Mouse (Mus musculus) midbrain, embryonic 15.5 days (tissue): ENCODE data around the gene Rubcn. TPM values are rescaled to one million over a fixed set of nuclear protein-coding genes. Genes with fewer than 3 reads are reported as not detected.

Experiments used
- ATAC-seq: fragments of 200-750 bp; cut with Nextera tagmentation; replicated peaks from 2 replicates; pipeline ENCODE4 v1.8.0; 2017; ENCODE audit warnings: moderate TSS enrichment
- H3K27ac ChIP-seq: fragments of 300-500 bp; sonication (generic); 2 replicates; pipeline ENCODE4 v1.5.1; 2015; ENCODE audit warnings: mild to moderate bottlenecking, inconsistent platforms
- H3K27me3 ChIP-seq: fragments of 300-500 bp; sonication (generic); replicated peaks from 2 replicates; pipeline ENCODE4 v1.6.1; 2015; ENCODE audit warnings: inconsistent platforms
- H3K36me3 ChIP-seq: fragments of 300-500 bp; sonication (generic); replicated peaks from 2 replicates; pipeline ENCODE4 v1.6.1; 2015; ENCODE audit warnings: inconsistent platforms
- H3K4me1 ChIP-seq: fragments of 300-500 bp; sonication (generic); 2 replicates; pipeline ENCODE4 v1.6.1; 2015; ENCODE audit warnings: inconsistent platforms
- H3K4me2 ChIP-seq: fragments of 300-500 bp; sonication (generic); 2 replicates; pipeline ENCODE4 v1.6.1; 2015; ENCODE audit warnings: inconsistent platforms, mild to moderate bottlenecking, moderate library complexity
- H3K4me3 ChIP-seq: fragments of 300-500 bp; sonication (generic); 2 replicates; pipeline ENCODE4 v1.5.1; 2015; ENCODE audit warnings: mild to moderate bottlenecking, inconsistent platforms
- H3K9ac ChIP-seq: fragments of 300-500 bp; sonication (generic); 2 replicates; pipeline ENCODE4 v1.6.1; 2015; ENCODE audit warnings: mild to moderate bottlenecking, inconsistent platforms
- H3K9me3 ChIP-seq: fragments of 300-500 bp; sonication (generic); 2 replicates; pipeline ENCODE4 v1.6.1; 2016; ENCODE audit warnings: inconsistent platforms
- WGBS: fragments of 180-500 bp; shearing (Covaris S2); methylation state at CpG from one replicate; pipeline ENCODE4 v1.1.7; 2015; ENCODE audit warnings: mixed read lengths; 5-methylcytosine and 5-hydroxymethylcytosine counted together
- polyA plus RNA-seq: library from polyadenylated mRNA; unstranded; fragments of >200 nt; fragmentation: Nextera tagmentation; extraction: Ambion mirVana; gene quantifications from 2 replicates; pipeline ENCODE4 v1.2.1, GENCODE M21; 2015

The Rubcn gene
- polyA plus RNA-seq, 1 experiment from 2014 or later = 38.0 TPM

GRCm38 (mm10) chr16:32865401-32865800 is 12.2 kb downstream of the Rubcn start:
- no peaks in the 10 kb centered on the region for H3K9me3 ChIP-seq
- 72% methylated on average over 4 of the region's 4 CpGs for WGBS
- no peak overlapping the region for H3K4me2 ChIP-seq
- no peaks in the 10 kb centered on the region for H3K36me3 ChIP-seq
- H3K9ac ChIP-seq = no peak overlapping the region
- no peak overlapping the region for H3K27ac ChIP-seq
- H3K27me3 ChIP-seq = no peaks in the 10 kb centered on the region
- ATAC-seq = no peak
- H3K4me1 ChIP-seq = peaks cover 28% of the 10 kb centered on the region
- H3K4me3 ChIP-seq = no peak overlapping the region

- no peak overlapping the region for H3K27ac ChIP-seq
- 0 out of 2 replicates have a peak, but pooled peaks cover under 1% of the 10 kb centered on the region for H3K36me3 ChIP-seq
- no peak overlapping the region for H3K4me3 ChIP-seq
- H3K4me2 ChIP-seq = no peak overlapping the region
- peaks cover 13% of the 10 kb centered on the region for H3K4me1 ChIP-seq
- H3K27me3 ChIP-seq = no peaks in the 10 kb centered on the region
- WGBS = 92% methylated on average over 3 of the region's 3 CpGs
- H3K9ac ChIP-seq = no peak overlapping the region
- no peak for ATAC-seq
- no peaks in the 10 kb centered on the region for H3K9me3 ChIP-seq
Measured at GRCm38 (mm10) chr16:32861813-32862385, 15.7 kb downstream of the Rubcn start.

GRCm38 (mm10) chr16:32858771-32859636 is 18.6 kb downstream of the Rubcn start:
- Histone ChIP-seq H3K4me2 (no peak overlapping the region), H3K9me3 (no peaks in the 10 kb centered on the region), H3K4me1 (no peaks in the 10 kb centered on the region), H3K9ac (no peak overlapping the region), H3K27me3 (no peaks in the 10 kb centered on the region), H3K36me3 (0 out of 2 replicates have a peak, but pooled peaks cover 6% of the 10 kb centered on the region), H3K27ac (no peak overlapping the region), H3K4me3 (no peak overlapping the region)
- WGBS = 76% methylated on average over 12 of the region's 12 CpGs
- no peak for ATAC-seq

- H3K36me3 ChIP-seq = 0 out of 2 replicates have a peak, but pooled peaks cover 6% of the 10 kb centered on the region
- WGBS = 83% methylated on average over 4 of the region's 4 CpGs
- no peak overlapping the region for H3K4me2 ChIP-seq
- H3K9ac ChIP-seq = no peak overlapping the region
- no peaks in the 10 kb centered on the region for H3K27me3 ChIP-seq
- no peaks in the 10 kb centered on the region for H3K9me3 ChIP-seq
- H3K4me3 ChIP-seq = no peak overlapping the region
- H3K4me1 ChIP-seq = no peaks in the 10 kb centered on the region
- H3K27ac ChIP-seq = no peak overlapping the region
- no peak for ATAC-seq
Measured at GRCm38 (mm10) chr16:32858356-32858755, 19.2 kb downstream of the Rubcn start.

GRCm38 (mm10) chr16:32856751-32857150 is 20.8 kb downstream of the Rubcn start:
- ATAC-seq = no peak
- Histone ChIP-seq H3K36me3 (0 out of 2 replicates have a peak, but pooled peaks cover 6% of the 10 kb centered on the region), H3K4me1 (no peaks in the 10 kb centered on the region), H3K9me3 (no peaks in the 10 kb centered on the region), H3K4me3 (no peak overlapping the region), H3K4me2 (no peak overlapping the region), H3K27me3 (no peaks in the 10 kb centered on the region), H3K9ac (no peak overlapping the region), H3K27ac (no peak overlapping the region)
- WGBS = 90% methylated on average over 3 of the region's 3 CpGs

GRCm38 (mm10) chr16:32854050-32854571 is 23.5 kb downstream of the Rubcn start:
- no peak overlapping the region for H3K27ac ChIP-seq
- no peak for ATAC-seq
- peaks cover 11% of the 10 kb centered on the region; the same call in 1 of the 2 replicates for H3K36me3 ChIP-seq
- no peaks in the 10 kb centered on the region for H3K9me3 ChIP-seq
- 70% methylated on average over 2 of the region's 2 CpGs for WGBS
- no peak overlapping the region for H3K4me3 ChIP-seq
- H3K9ac ChIP-seq = no peak overlapping the region
- H3K4me1 ChIP-seq = no peaks in the 10 kb centered on the region
- H3K4me2 ChIP-seq = no peak overlapping the region
- no peaks in the 10 kb centered on the region for H3K27me3 ChIP-seq

- peaks cover 15% of the 10 kb centered on the region; the same call in 1 of the 2 replicates for H3K36me3 ChIP-seq
- no peak for ATAC-seq
- H3K9ac ChIP-seq = no peak overlapping the region
- H3K27ac ChIP-seq = no peak overlapping the region
- H3K4me3 ChIP-seq = no peak overlapping the region
- H3K4me1 ChIP-seq = no peaks in the 10 kb centered on the region
- H3K4me2 ChIP-seq = no peak overlapping the region
- H3K27me3 ChIP-seq = no peaks in the 10 kb centered on the region
- H3K9me3 ChIP-seq = no peaks in the 10 kb centered on the region
- WGBS = 79% methylated on average over 13 of the region's 13 CpGs
Measured at GRCm38 (mm10) chr16:32853492-32854049, 24.0 kb downstream of the Rubcn start.

- 96% methylated on average over 11 of the region's 11 CpGs for WGBS
- H3K27ac ChIP-seq = no peak overlapping the region
- no peak overlapping the region for H3K4me2 ChIP-seq
- H3K36me3 ChIP-seq = peaks cover 47% of the 10 kb centered on the region
- ATAC-seq = no peak
- no peaks in the 10 kb centered on the region for H3K4me1 ChIP-seq
- no peaks in the 10 kb centered on the region for H3K27me3 ChIP-seq
- H3K9ac ChIP-seq = no peak overlapping the region
- no peaks in the 10 kb centered on the region for H3K9me3 ChIP-seq
- H3K4me3 ChIP-seq = no peak overlapping the region
Measured at GRCm38 (mm10) chr16:32849042-32849830, 28.3 kb downstream of the Rubcn start.

- H3K27me3 ChIP-seq = no peaks in the 10 kb centered on the region
- WGBS = 87% methylated on average over 11 of the region's 11 CpGs
- H3K4me2 ChIP-seq = no peak overlapping the region
- no peaks in the 10 kb centered on the region for H3K4me1 ChIP-seq
- H3K9me3 ChIP-seq = no peaks in the 10 kb centered on the region
- no peak overlapping the region for H3K9ac ChIP-seq
- ATAC-seq = no peak
- H3K36me3 ChIP-seq = peaks cover 64% of the 10 kb centered on the region
- no peak overlapping the region for H3K27ac ChIP-seq
- no peak overlapping the region for H3K4me3 ChIP-seq
Measured at GRCm38 (mm10) chr16:32847103-32847502, 30.5 kb downstream of the Rubcn start.

- H3K9me3 ChIP-seq = no peaks in the 10 kb centered on the region
- H3K27me3 ChIP-seq = no peaks in the 10 kb centered on the region
- no peak overlapping the region for H3K9ac ChIP-seq
- H3K36me3 ChIP-seq = peaks cover 24% of the 10 kb centered on the region
- ATAC-seq = no peak
- no peak overlapping the region for H3K27ac ChIP-seq
- no peak overlapping the region for H3K4me3 ChIP-seq
- 85% methylated on average over 4 of the region's 4 CpGs for WGBS
- no peak overlapping the region for H3K4me2 ChIP-seq
- H3K4me1 ChIP-seq = no peaks in the 10 kb centered on the region
Measured at GRCm38 (mm10) chr16:32831501-32831900, 46.1 kb downstream of the Rubcn start.

- H3K9me3 ChIP-seq = no peaks in the 10 kb centered on the region
- whole genome bisulfite sequencing = 93% methylated on average over 11 of the region's 11 CpGs
- H3K4me2 ChIP-seq = no peak overlapping the region
- H3K27me3 ChIP-seq = no peaks in the 10 kb centered on the region
- H3K4me1 ChIP-seq = no peaks in the 10 kb centered on the region
- peaks cover 28% of the 10 kb centered on the region for H3K36me3 ChIP-seq
- no peak overlapping the region for H3K4me3 ChIP-seq
- no peak for ATAC-seq
- H3K27ac ChIP-seq = no peak overlapping the region
- H3K9ac ChIP-seq = no peak overlapping the region
Measured at GRCm38 (mm10) chr16:32829104-32829503, 48.5 kb downstream of the Rubcn start.

GRCm38 (mm10) chr16:32826521-32826920 is 51.0 kb downstream of the Rubcn start:
- Histone ChIP-seq H3K36me3 (peaks cover 28% of the 10 kb centered on the region), H3K4me3 (no peak overlapping the region), H3K9me3 (no peaks in the 10 kb centered on the region), H3K9ac (no peak overlapping the region), H3K4me2 (no peak overlapping the region), H3K4me1 (no peaks in the 10 kb centered on the region), H3K27ac (no peak overlapping the region), H3K27me3 (no peaks in the 10 kb centered on the region)
- WGBS = 95% methylated on average over 11 of the region's 11 CpGs
- no peak for ATAC-seq
